In the genomic region with DNA sequence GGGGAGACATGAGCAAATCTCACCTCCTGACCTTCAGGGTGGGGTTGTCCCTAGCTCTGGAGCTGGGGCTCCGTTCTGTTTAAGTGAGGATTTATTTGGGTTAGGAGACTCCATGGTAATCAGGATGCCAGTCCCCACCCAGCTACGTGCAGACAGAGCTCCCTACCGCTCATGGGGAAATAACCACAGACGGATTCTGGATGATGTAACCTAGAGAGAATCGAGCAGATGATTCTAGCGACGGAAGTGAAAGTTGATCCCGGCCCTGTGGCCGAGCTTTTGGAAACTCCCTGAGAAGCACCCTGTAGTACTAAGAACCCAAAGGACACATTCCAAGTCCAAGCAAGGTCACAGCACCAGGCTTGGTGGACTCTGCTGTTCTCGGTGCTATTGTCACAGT, we compare ENCODE assay signal across 9 mouse cellular contexts. TPM values are rescaled to one million over a fixed set of nuclear protein-coding genes. Genes with fewer than 3 reads are reported as not detected.
DNase-seq lines count a peak whose midpoint lies in the region; ATAC-seq and TF ChIP-seq lines count a peak whose summit lies in the region.
"Had no signal": no experiment of that assay in that cellular context is flagged by ENCODE, and none has a peak within 500 bp of the region (broad histone marks: within the 10 kb centered on the region; RNA-seq: fewer than 3 reads in every experiment).

No protein-coding gene starts in this region.

- no peaks in the 10 kb centered on the region for H3K9me3 ChIP-seq in kidney, postnatal 0 days (replicated peaks; ENCODE audit: low read length)
- no peaks in the 10 kb centered on the region for H3K9me3 ChIP-seq in kidney, embryonic 14.5 days (ENCODE audit: control insufficient read depth, low read length)
- no peaks in the 10 kb centered on the region for H3K9me3 ChIP-seq in ES-Bruce4 (replicated peaks; ENCODE audit: control insufficient read depth, insufficient read depth, low read length, poor library complexity, severe bottlenecking)
- no peaks in the 10 kb centered on the region for H3K9me3 ChIP-seq in embryonic facial prominence, embryonic 15.5 days (replicated peaks)
- no peaks in the 10 kb centered on the region for H3K9me3 ChIP-seq in midbrain, embryonic 11.5 days (ENCODE audit: control insufficient read depth, low read length)

- no peak overlapping the region for H3K4me3 ChIP-seq in kidney, postnatal 0 days (replicated peaks; ENCODE audit: low read depth, low read length)
- H3K4me3 ChIP-seq in kidney, embryonic 14.5 days (ENCODE audit: low read length), result no peak overlapping the region
- 0 out of 2 replicates have a peak overlapping the region, but pooled peaks have one; percentile 8 for H3K4me3 ChIP-seq in ES-Bruce4 (ENCODE audit: low read depth, low read length)
- no peak overlapping the region for H3K4me3 ChIP-seq in embryonic facial prominence, embryonic 15.5 days (replicated peaks)
- no peak overlapping the region for H3K4me3 ChIP-seq in midbrain, embryonic 11.5 days (ENCODE audit: low read depth, low read length)

- H3K9ac ChIP-seq in kidney, postnatal 0 days (ENCODE audit: low read depth, low read length), result no peak overlapping the region
- no peak overlapping the region for H3K9ac ChIP-seq in kidney, embryonic 14.5 days (ENCODE audit: low read depth, low read length)
- peak overlapping the region; percentile 26; the same call in 1 of the 2 replicates for H3K9ac ChIP-seq in ES-Bruce4 (ENCODE audit: low read depth, poor library complexity, severe bottlenecking)
- H3K9ac ChIP-seq in embryonic facial prominence, embryonic 15.5 days, result no peak overlapping the region
- no peak overlapping the region for H3K9ac ChIP-seq in midbrain, embryonic 11.5 days (ENCODE audit: low read length)
- H3K9ac ChIP-seq: liver, embryonic 14.5 days had no signal

- DNase-seq in kidney, postnatal 0 days (ENCODE audit: low spot score), result peak; percentile 22
- DNase-seq in lung, postnatal 4 days, result peak; percentile 25 to 40
- DNase-seq in urinary bladder, postnatal 25 days (ENCODE audit: low spot score), result no peak
- no peak for DNase-seq in midbrain, embryonic 11.5 days (ENCODE audit: low spot score, missing footprints)

- H3K27ac ChIP-seq in kidney, postnatal 0 days, result no peak overlapping the region
- H3K27ac ChIP-seq in kidney, embryonic 14.5 days (ENCODE audit: low read depth, low read length), result no peak overlapping the region
- peak overlapping the region; percentile 84 for H3K27ac ChIP-seq in ES-Bruce4 (ENCODE audit: insufficient read depth, low read length)
- H3K27ac ChIP-seq in embryonic facial prominence, embryonic 15.5 days (replicated peaks), result peak overlapping the region; percentile 18; the same call in 1 of the 2 replicates
- no peak overlapping the region for H3K27ac ChIP-seq in midbrain, embryonic 11.5 days (ENCODE audit: low read depth, low read length)
- H3K27ac ChIP-seq: liver, embryonic 14.5 days had no signal

- TF ChIP-seq EP300 in ES-Bruce4 (IDR thresholded peaks at IDR 0.05; ENCODE audit: insufficient read depth, low read depth, low read length), result peak; percentile 84

- H3K4me2 ChIP-seq in kidney, postnatal 0 days (ENCODE audit: low read length), result no peak overlapping the region
- no peak overlapping the region for H3K4me2 ChIP-seq in kidney, embryonic 14.5 days (replicated peaks; ENCODE audit: low read depth, low read length)
- no peak overlapping the region for H3K4me2 ChIP-seq in embryonic facial prominence, embryonic 15.5 days (replicated peaks)
- no peak overlapping the region for H3K4me2 ChIP-seq in midbrain, embryonic 11.5 days

- H3K4me1 ChIP-seq in kidney, postnatal 0 days (replicated peaks; ENCODE audit: insufficient read depth, low read length), result no peaks in the 10 kb centered on the region
- no peaks in the 10 kb centered on the region for H3K4me1 ChIP-seq in kidney, embryonic 14.5 days (ENCODE audit: control insufficient read depth, insufficient read depth, low read length)
- peaks cover 6% of the 10 kb centered on the region for H3K4me1 ChIP-seq in ES-Bruce4 (ENCODE audit: control insufficient read depth, insufficient read depth, low read length)
- no peaks in the 10 kb centered on the region for H3K4me1 ChIP-seq in embryonic facial prominence, embryonic 15.5 days
- H3K4me1 ChIP-seq in midbrain, embryonic 11.5 days (ENCODE audit: control insufficient read depth, insufficient read depth, low read length), result no peaks in the 10 kb centered on the region

- H3K27me3 ChIP-seq in kidney, postnatal 0 days (ENCODE audit: insufficient read depth, low read length), result no peaks in the 10 kb centered on the region
- no peaks in the 10 kb centered on the region for H3K27me3 ChIP-seq in kidney, embryonic 14.5 days (ENCODE audit: control insufficient read depth, insufficient read depth, low read length)
- H3K27me3 ChIP-seq in ES-Bruce4 (ENCODE audit: control insufficient read depth, insufficient read depth, low read length, poor library complexity, severe bottlenecking), result no peaks in the 10 kb centered on the region
- no peaks in the 10 kb centered on the region for H3K27me3 ChIP-seq in embryonic facial prominence, embryonic 15.5 days
- H3K27me3 ChIP-seq in midbrain, embryonic 11.5 days (ENCODE audit: control insufficient read depth, insufficient read depth, low read length), result no peaks in the 10 kb centered on the region

- 48% methylated on average over 10 of the region's 10 CpGs for WGBS in kidney, postnatal 0 days
- 68% methylated on average over 10 of the region's 10 CpGs for WGBS in kidney, embryonic 14.5 days
- 44% methylated on average over 10 of the region's 10 CpGs for WGBS in embryonic facial prominence, embryonic 15.5 days
- WGBS in midbrain, embryonic 11.5 days, result 80% methylated on average over 10 of the region's 10 CpGs

- no peak for TF ChIP-seq CTCF in kidney, postnatal 0 days (IDR thresholded peaks at IDR 0.05; ENCODE audit: low read depth)
- TF ChIP-seq CTCF in ES-Bruce4 (IDR thresholded peaks at IDR 0.05; ENCODE audit: low read depth, low read length), result no peak

- TF ChIP-seq POLR2A in ES-Bruce4 (IDR thresholded peaks at IDR 0.05; ENCODE audit: insufficient read depth, low read length), result no peak

- H3K36me3 ChIP-seq in kidney, postnatal 0 days (ENCODE audit: insufficient read depth, low read length), result no peaks in the 10 kb centered on the region
- no peaks in the 10 kb centered on the region for H3K36me3 ChIP-seq in kidney, embryonic 14.5 days (ENCODE audit: control insufficient read depth, insufficient read depth, low read length)
- H3K36me3 ChIP-seq in ES-Bruce4 (ENCODE audit: control insufficient read depth, insufficient read depth, low read length, poor library complexity, severe bottlenecking), result no peaks in the 10 kb centered on the region
- no peaks in the 10 kb centered on the region for H3K36me3 ChIP-seq in embryonic facial prominence, embryonic 15.5 days
- no peaks in the 10 kb centered on the region for H3K36me3 ChIP-seq in midbrain, embryonic 11.5 days (ENCODE audit: control insufficient read depth, insufficient read depth, low read length)

- ATAC-seq in kidney, postnatal 0 days (replicated peaks; ENCODE audit: low FRiP score, low read depth), result no peak
- no peak for ATAC-seq in kidney, embryonic 14.5 days (ENCODE audit: low FRiP score, low TSS enrichment)
- ATAC-seq in embryonic facial prominence, embryonic 15.5 days (ENCODE audit: insufficient number of reproducible peaks, low FRiP score, low TSS enrichment, low read depth), result peak; percentile 29; the same call in 1 of the 2 replicates
- ATAC-seq in inflammation-experienced regulatory T-cells, adult 6 months, result no peak
- no peak for ATAC-seq in midbrain, embryonic 11.5 days (ENCODE audit: low FRiP score)

RNA-seq across cellular contexts. Expression of a gene that starts 43.5 kb away (rescaled TPM):
- polyA plus RNA-seq in kidney, postnatal 0 days (2015; fragmentation: Nextera tagmentation; extraction: Ambion mirVana), result 25.9 and 28.2 TPM in 2 replicates
- polyA plus RNA-seq in kidney, embryonic 14.5 days (2014; fragmentation: Nextera tagmentation; extraction: Ambion mirVana), result 25.8 and 47.4 TPM in 2 replicates
- polyA plus RNA-seq in ES-Bruce4 (2011; ENCODE audit: insufficient read depth, insufficient read length, low read depth, missing spikeins), result 323 and 339 TPM in 2 replicates
- polyA plus RNA-seq in embryonic facial prominence, embryonic 15.5 days (2015; fragmentation: Nextera tagmentation; extraction: Ambion mirVana), result 36.4 and 37.6 TPM in 2 replicates
- polyA plus RNA-seq in inflammation-experienced regulatory T-cells, adult 6 months (2017; shearing (Covaris generic)), result 10 to 100 TPM; 52.1 to 67.1 (median 63.0) TPM
- polyA plus RNA-seq in midbrain, embryonic 11.5 days (2014; fragmentation: Nextera tagmentation; extraction: Ambion mirVana), result 63.0 and 69.1 TPM in 2 replicates

Comparison
In these comparisons a context has a peak if more than half of its experiments do, and no peak if none do; other contexts are left out.
1. DNase-seq: peak in kidney, postnatal 0 days (single experiment) and lung, postnatal 4 days (2 of 2); none in urinary bladder, postnatal 25 days (single experiment) and midbrain, embryonic 11.5 days (single experiment).
2. H3K27ac ChIP-seq: peak in ES-Bruce4 (single experiment) and embryonic facial prominence, embryonic 15.5 days (single experiment); none in kidney, postnatal 0 days (single experiment), kidney, embryonic 14.5 days (single experiment) and midbrain, embryonic 11.5 days (single experiment).